Mouse (Mus musculus) layer of hippocampus, postnatal 10 days (tissue): ENCODE results near the gene Git2. TPM values are rescaled to one million over a fixed set of nuclear protein-coding genes. Genes with fewer than 3 reads are reported as not detected.

Experiments used
- DNase-seq, 2 experiments: peaks; one replicate each; pipeline ENCODE4 v3.0.0; 2021; ENCODE audit warnings: low spot score in 2 of 2
- total RNA-seq, 2 experiments: library from RNA; stranded (reverse); gene quantifications; 2 replicates each; pipeline ENCODE4 v1.2.3; 2021

The Git2 gene
- total RNA-seq, 2 experiments from 2014 or later: 42.4 to 44.8 TPM

- DNase-seq: no peak
Measured at GRCm38 (mm10) chr5:114722846-114723245, 52.5 kb downstream of the Git2 start.

GRCm38 (mm10) chr5:114721969-114722368 lies 53.3 kb downstream of the Git2 start:
- no peak for DNase-seq

GRCm38 (mm10) chr5:114720784-114721183 lies 54.5 kb downstream of the Git2 start:
- no peak for DNase-seq

GRCm38 (mm10) chr5:114719928-114720270 lies 55.4 kb downstream of the Git2 start:
- DNase-seq: no peak

- DNase-seq: no peak
Measured at GRCm38 (mm10) chr5:114719003-114719927, 56.1 kb downstream of the Git2 start.

- peak in 1 of 2 experiments; percentile 28 for DNase-seq
Measured at GRCm38 (mm10) chr5:114718483-114718882, 56.8 kb downstream of the Git2 start.

- no peak for DNase-seq
Measured at GRCm38 (mm10) chr5:114717937-114718336, 57.4 kb downstream of the Git2 start.

- DNase-seq: no peak
Measured at GRCm38 (mm10) chr5:114717292-114717691, 58.0 kb downstream of the Git2 start.

GRCm38 (mm10) chr5:114714551-114714950 lies 60.8 kb downstream of the Git2 start:
- no peak for DNase-seq

- no peak for DNase-seq
Measured at GRCm38 (mm10) chr5:114709357-114709756, 66.0 kb downstream of the Git2 start.

GRCm38 (mm10) chr5:114708491-114708890 lies 66.8 kb downstream of the Git2 start:
- no peak for DNase-seq

- peak; percentile 97 for DNase-seq
Measured at GRCm38 (mm10) chr5:114707265-114708068, 67.8 kb downstream of the Git2 start, which contains the start of gene Tchp. TSS of gene Tchp (plus strand) at chr5:114707760.

- DNase-seq: peak in 1 of 2 experiments; percentile 37
Measured at GRCm38 (mm10) chr5:114702403-114703392, 72.6 kb downstream of the Git2 start.

GRCm38 (mm10) chr5:114699015-114699414 lies 76.3 kb downstream of the Git2 start:
- no peak for DNase-seq

- peak; percentile 94 to 97 for DNase-seq
Measured at GRCm38 (mm10) chr5:114698044-114698746, 77.1 kb downstream of the Git2 start.

- DNase-seq: no peak
Measured at GRCm38 (mm10) chr5:114696939-114697338, 78.4 kb downstream of the Git2 start.

- DNase-seq: no peak
Measured at GRCm38 (mm10) chr5:114695775-114696174, 79.5 kb downstream of the Git2 start.

GRCm38 (mm10) chr5:114690633-114691567 lies 84.4 kb downstream of the Git2 start, which contains the start of gene Gltp:
TSS of gene Gltp (minus strand) at chr5:114690984.
- DNase-seq: peak; percentile 89 to 96
